Mouse (Mus musculus) liver, embryonic 14.5 days (tissue): Measurements from ENCODE around the gene Matn3.
A peak's percentile ranks its signal among the peaks of the same experiment; 100 is the strongest.

Source experiments
- CTCF ChIP-seq: IDR thresholded peaks from 2 replicates; pipeline ENCODE4 v1.5.1; 2016; ENCODE audit warnings: antibody characterized with exemption, low read depth, control low read depth
- EP300 ChIP-seq: IDR thresholded peaks from 2 replicates; pipeline ENCODE4 v1.6.1; 2016; ENCODE audit warnings: antibody characterized with exemption, low read depth

DNA sequence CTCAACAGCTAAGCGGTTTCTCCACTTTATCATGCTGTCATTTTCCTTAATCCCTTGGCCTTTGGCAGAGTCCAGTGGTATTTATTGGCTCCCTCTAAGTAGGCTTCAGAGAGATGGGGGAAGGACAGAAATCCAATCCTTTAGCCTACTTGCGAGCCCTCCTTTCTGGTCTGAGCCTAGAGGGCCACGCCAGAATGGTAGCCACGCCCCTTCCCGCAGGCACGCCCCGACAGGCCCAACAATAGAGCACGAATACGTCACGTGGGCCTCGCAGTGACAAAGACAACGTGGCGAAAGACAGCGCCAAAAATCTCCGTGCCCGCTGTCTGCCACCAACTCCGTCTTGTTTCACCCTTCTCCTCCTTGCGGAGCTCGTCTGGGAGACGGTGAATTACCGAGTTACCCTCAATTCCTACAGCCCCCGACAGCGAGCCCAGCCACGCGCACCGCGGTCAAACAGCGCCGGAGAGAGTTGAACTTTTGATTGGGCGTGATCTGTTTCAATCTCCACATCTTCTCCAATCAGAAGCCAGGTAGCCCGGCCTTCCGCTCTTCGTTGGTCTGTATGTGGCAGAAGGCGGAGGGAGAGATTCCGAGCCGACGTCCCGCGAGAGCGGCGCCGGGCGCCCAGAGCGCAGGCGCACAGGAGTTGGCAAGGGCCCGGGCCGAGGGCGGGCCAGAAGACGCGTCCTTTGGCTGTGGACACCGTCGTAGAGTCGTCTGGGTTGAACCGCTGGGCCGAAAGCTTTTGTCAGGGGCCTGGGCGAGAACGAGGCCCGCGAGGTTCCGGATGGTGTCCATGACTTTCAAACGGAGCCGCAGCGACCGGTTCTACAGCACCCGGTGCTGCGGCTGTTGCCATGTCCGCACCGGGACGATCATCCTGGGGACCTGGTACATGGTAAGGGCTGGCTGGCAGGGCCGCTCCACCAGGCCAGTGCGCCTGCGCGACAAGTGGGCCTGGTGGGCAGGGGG, 26.0 kb upstream of the Matn3 start, which contains the start of gene Laptm4a:
- TF ChIP-seq CTCF (peak; percentile 10; the same call in 1 of the 2 replicates), EP300 (no peak)
